ENCODE assay signal across 17 mouse cellular contexts in genomic region chr3:55411547-55411946, GRCm38 (mm10).
DNase-seq lines count a peak whose midpoint lies in the region; ATAC-seq and TF ChIP-seq lines count a peak whose summit lies in the region.
"Had no signal": no experiment of that assay in that cellular context is flagged by ENCODE, and none has a peak within 500 bp of the region (broad histone marks: within the 10 kb centered on the region; RNA-seq: fewer than 3 reads in every experiment).

No protein-coding gene starts in this region.

- no peak overlapping the region for H3K4me2 ChIP-seq in hindbrain, postnatal 0 days (ENCODE audit: low read depth, low read length)
- no peak overlapping the region for H3K4me2 ChIP-seq in hindbrain, embryonic 14.5 days (replicated peaks)
- H3K4me2 ChIP-seq in lung, embryonic 14.5 days, result no peak overlapping the region
- H3K4me2 ChIP-seq: heart, embryonic 12.5 days; limb, embryonic 13.5 days had no signal

- H3K9me3 ChIP-seq in hindbrain, postnatal 0 days (ENCODE audit: low read length), result no peaks in the 10 kb centered on the region
- no peaks in the 10 kb centered on the region for H3K9me3 ChIP-seq in hindbrain, embryonic 14.5 days (ENCODE audit: control insufficient read depth, low read length)
- H3K9me3 ChIP-seq in lung, embryonic 14.5 days (ENCODE audit: low read depth, low read length), result no peaks in the 10 kb centered on the region
- H3K9me3 ChIP-seq in E14TG2a.4 (ENCODE audit: low read length), result peaks cover 18% of the 10 kb centered on the region
- H3K9me3 ChIP-seq: heart, embryonic 12.5 days had no signal

- H3K4me1 ChIP-seq in hindbrain, postnatal 0 days (ENCODE audit: insufficient read depth, low read length), result peaks cover 15% of the 10 kb centered on the region; the same call in 1 of the 2 replicates
- H3K4me1 ChIP-seq in hindbrain, embryonic 14.5 days (replicated peaks; ENCODE audit: control insufficient read depth, insufficient read depth, low read length), result peaks cover 17% of the 10 kb centered on the region
- no peaks in the 10 kb centered on the region for H3K4me1 ChIP-seq in lung, embryonic 14.5 days (ENCODE audit: insufficient read depth)
- peaks cover 8% of the 10 kb centered on the region for H3K4me1 ChIP-seq in E14TG2a.4 (replicated peaks; ENCODE audit: low read depth, low read length)

- DNase-seq in hindbrain, postnatal 0 days (ENCODE audit: low spot score), result peak; percentile 54
- no peak for DNase-seq in hindbrain, embryonic 14.5 days (ENCODE audit: low spot score)
- DNase-seq in lung, embryonic 14.5 days, result no peak
- DNase-seq in lung, postnatal 10 days, result no peak
- DNase-seq in ZHBTc4 (ENCODE audit: low read depth, low spot score), result peak; percentile 39
- no peak for DNase-seq in neural tube, embryonic 10.5 days (ENCODE audit: extremely low spot score, low spot score)
- DNase-seq: adrenal gland, adult 8-10 months; cerebellum, adult 9-10 months; gastrocnemius, postnatal 25 days; heart, postnatal 4 days; midbrain, embryonic 14.5 days had no signal

- H3K36me3 ChIP-seq in hindbrain, postnatal 0 days (ENCODE audit: insufficient read depth, low read length), result no peaks in the 10 kb centered on the region
- H3K36me3 ChIP-seq in hindbrain, embryonic 14.5 days (replicated peaks; ENCODE audit: control insufficient read depth, insufficient read depth), result no peaks in the 10 kb centered on the region
- no peaks in the 10 kb centered on the region for H3K36me3 ChIP-seq in lung, embryonic 14.5 days (ENCODE audit: insufficient read depth)
- no peaks in the 10 kb centered on the region for H3K36me3 ChIP-seq in E14TG2a.4 (ENCODE audit: insufficient read depth, low read length)
- H3K36me3 ChIP-seq: heart, embryonic 12.5 days had no signal

- H3K27ac ChIP-seq in hindbrain, postnatal 0 days, result no peak overlapping the region
- H3K27ac ChIP-seq in hindbrain, embryonic 14.5 days, result no peak overlapping the region
- no peak overlapping the region for H3K27ac ChIP-seq in lung, embryonic 14.5 days (ENCODE audit: low read depth)
- H3K27ac ChIP-seq: limb, embryonic 13.5 days; macrophage had no signal

- TF ChIP-seq CTCF in hindbrain, postnatal 0 days (IDR thresholded peaks at IDR 0.05; ENCODE audit: low read depth), result peak; percentile 58
- peak; percentile 16; the same call in 1 of the 2 replicates for TF ChIP-seq CTCF in lung, embryonic 14.5 days (IDR thresholded peaks at IDR 0.05; ENCODE audit: low read depth)
- peak; percentile 67 for TF ChIP-seq CTCF in E14TG2a.4 (conservative IDR thresholded peaks at IDR 0.05; ENCODE audit: low read length)

- no peaks in the 10 kb centered on the region for H3K27me3 ChIP-seq in hindbrain, postnatal 0 days (ENCODE audit: insufficient read depth, low read length)
- H3K27me3 ChIP-seq in hindbrain, embryonic 14.5 days (ENCODE audit: control insufficient read depth, insufficient read depth, low read length), result no peaks in the 10 kb centered on the region
- no peaks in the 10 kb centered on the region for H3K27me3 ChIP-seq in lung, embryonic 14.5 days (ENCODE audit: insufficient read depth, low read length)
- 0 out of 2 replicates have a peak, but pooled peaks cover 11% of the 10 kb centered on the region for H3K27me3 ChIP-seq in E14TG2a.4 (ENCODE audit: insufficient read depth, low read length)
- H3K27me3 ChIP-seq: heart, embryonic 12.5 days; limb, embryonic 13.5 days had no signal

- H3K4me3 ChIP-seq in hindbrain, postnatal 0 days (ENCODE audit: low read length), result no peak overlapping the region
- no peak overlapping the region for H3K4me3 ChIP-seq in hindbrain, embryonic 14.5 days (replicated peaks; ENCODE audit: low read length)
- no peak overlapping the region for H3K4me3 ChIP-seq in lung, embryonic 14.5 days (ENCODE audit: low read depth, low read length)
- no peak overlapping the region for H3K4me3 ChIP-seq in E14TG2a.4 (replicated peaks; ENCODE audit: low read length)
- H3K4me3 ChIP-seq: heart, embryonic 12.5 days; limb, embryonic 13.5 days had no signal

- no peak overlapping the region for H3K9ac ChIP-seq in hindbrain, postnatal 0 days (replicated peaks; ENCODE audit: low read length)
- no peak overlapping the region for H3K9ac ChIP-seq in hindbrain, embryonic 14.5 days
- H3K9ac ChIP-seq in lung, embryonic 14.5 days, result no peak overlapping the region
- H3K9ac ChIP-seq: heart, embryonic 12.5 days; limb, embryonic 13.5 days had no signal

- no peak for ATAC-seq in hindbrain, postnatal 0 days
- ATAC-seq in hindbrain, embryonic 14.5 days (ENCODE audit: low FRiP score), result no peak
- no peak for ATAC-seq in lung, embryonic 14.5 days (ENCODE audit: insufficient read depth)
- ATAC-seq in megakaryocyte, adult 5-6 weeks (ENCODE audit: poor library complexity, severe bottlenecking), result no peak
- ATAC-seq: inflammation-experienced regulatory T-cells, adult 6 months had no signal

Comparison
In these comparisons a context has a peak if more than half of its experiments do, and no peak if none do; other contexts are left out.
1. DNase-seq: peak in hindbrain, postnatal 0 days (single experiment) and ZHBTc4 (single experiment); none in hindbrain, embryonic 14.5 days (single experiment), lung, embryonic 14.5 days (single experiment), lung, postnatal 10 days (single experiment) and neural tube, embryonic 10.5 days (single experiment).
2. CTCF ChIP-seq: peak in every context shown above with its lines; median percentile 67 in E14TG2a.4; 58 in hindbrain, postnatal 0 days; 16 in lung, embryonic 14.5 days.